Mouse (Mus musculus) spleen, adult 2 months (tissue): ENCODE data around the gene Dctpp1.

ENCODE experiments used
- CTCF ChIP-seq: fragments of 200-500 bp; IDR thresholded peaks from 2 replicates; pipeline ENCODE4 v1.5.1; 2011; ENCODE audit warnings: mild to moderate bottlenecking, inconsistent platforms; ENCODE audit not compliant: insufficient read depth, insufficient read length, insufficient replicate concordance; ENCODE audit errors: extremely low read depth
- POLR2A ChIP-seq: fragments of 200-500 bp; IDR thresholded peaks from 2 replicates; pipeline ENCODE4 v1.6.1; 2011; ENCODE audit warnings: low read depth, low read length, inconsistent platforms

GRCm38 (mm10) chr7:127234777-127235176, 25.7 kb downstream of the Dctpp1 start:
- TF ChIP-seq CTCF (no peak), POLR2A (no peak)
